Mouse (Mus musculus) kidney, embryonic 16.5 days (tissue): ENCODE measurements around the gene Dsp. TPM values are rescaled to one million over a fixed set of nuclear protein-coding genes. Genes with fewer than 3 reads are reported as not detected.

Experiments used
- ATAC-seq: fragments of 200-750 bp; cut with Nextera tagmentation; 2 replicates; pipeline ENCODE4 v1.8.0; 2017; ENCODE audit warnings: moderate TSS enrichment; ENCODE audit not compliant: low FRiP score, low TSS enrichment
- H3K27ac ChIP-seq: fragments of 300-500 bp; sonication (generic); 2 replicates; pipeline ENCODE4 v1.5.1; 2014; ENCODE audit warnings: low read length
- H3K27me3 ChIP-seq: fragments of 300-500 bp; sonication (generic); 2 replicates; pipeline ENCODE4 v1.6.1; 2014; ENCODE audit warnings: low read length, control low read depth, mixed read lengths; ENCODE audit not compliant: insufficient read depth
- H3K36me3 ChIP-seq: fragments of 300-500 bp; sonication (generic); 2 replicates; pipeline ENCODE4 v1.6.1; 2014; ENCODE audit warnings: low read length, control low read depth, mixed read lengths; ENCODE audit not compliant: insufficient read depth
- H3K4me1 ChIP-seq: fragments of 300-500 bp; sonication (generic); 2 replicates; pipeline ENCODE4 v1.6.1; 2014; ENCODE audit warnings: low read length, control low read depth, mixed read lengths; ENCODE audit not compliant: insufficient read depth
- H3K4me2 ChIP-seq: fragments of 300-500 bp; sonication (generic); replicated peaks from 2 replicates; pipeline ENCODE4 v1.6.1; 2014; ENCODE audit warnings: low read depth, low read length
- H3K4me3 ChIP-seq: fragments of 300-500 bp; sonication (generic); 2 replicates; pipeline ENCODE4 v1.5.1; 2014; ENCODE audit warnings: mild to moderate bottlenecking, low read length
- H3K9ac ChIP-seq: fragments of 300-500 bp; sonication (generic); replicated peaks from 2 replicates; pipeline ENCODE4 v1.6.1; 2014; ENCODE audit warnings: low read length
- H3K9me3 ChIP-seq: fragments of 300-500 bp; sonication (generic); 2 replicates; pipeline ENCODE4 v1.6.1; 2016; ENCODE audit warnings: low read length, control low read depth
- WGBS: fragments of 180-500 bp; shearing (Covaris S2); extraction: QIAGEN DNeasy Blood & Tissue Kit; methylation state at CpG from one replicate; pipeline ENCODE4 v1.1.7; 2014; 5-methylcytosine and 5-hydroxymethylcytosine counted together
- polyA plus RNA-seq: library from polyadenylated mRNA; unstranded; fragments of >200 nt; fragmentation: Nextera tagmentation; extraction: Ambion mirVana; gene quantifications from 2 replicates; pipeline ENCODE4 v1.2.1, GENCODE M21; 2015

Dsp gene
- polyA plus RNA-seq, 1 experiment from 2014 or later, result 5.3 TPM

DNA sequence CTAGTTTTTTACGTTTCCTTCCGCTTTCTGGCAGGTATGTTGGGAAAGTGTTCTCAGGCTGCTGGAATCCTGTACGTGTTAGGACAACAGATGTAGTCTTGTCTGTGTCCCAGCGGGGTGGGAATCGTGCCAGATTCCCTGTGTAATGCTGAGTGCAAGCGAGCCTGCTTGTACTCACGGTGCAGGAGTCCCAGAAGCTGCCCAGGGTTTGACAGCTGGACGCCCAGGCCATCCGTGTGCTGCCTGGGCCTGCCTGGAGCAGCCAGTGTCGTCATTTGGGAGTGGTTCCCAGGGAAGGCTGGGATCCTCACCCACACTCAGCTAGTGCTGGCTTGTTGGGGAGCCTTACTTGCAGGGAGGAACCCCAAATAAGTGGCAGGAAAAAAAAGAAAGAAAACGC, 11.6 kb downstream of the Dsp start:
- H3K27ac ChIP-seq, result 0 out of 2 replicates have a peak overlapping the region, but pooled peaks have one; percentile 18

DNA sequence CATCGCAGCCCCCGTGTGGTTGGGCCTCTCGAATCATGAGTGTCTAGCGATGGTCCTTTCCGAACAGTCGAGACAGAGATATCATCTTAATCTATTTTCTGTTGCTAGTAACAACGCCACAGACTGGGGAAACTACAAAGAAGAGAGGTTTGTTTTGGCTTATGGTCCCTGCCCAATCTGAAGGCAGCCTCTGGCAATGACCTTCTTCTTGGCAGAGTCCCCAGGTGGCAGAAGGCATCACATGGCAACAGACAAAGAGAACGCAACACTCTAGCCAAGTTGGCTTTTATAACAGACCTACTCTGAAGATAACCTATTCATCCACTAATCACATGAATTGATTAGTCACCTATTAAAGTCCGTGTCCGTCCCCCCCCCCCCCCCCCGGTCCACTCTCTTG, 13.8 kb downstream of the Dsp start:
- peaks cover 6% of the 10 kb centered on the region for H3K36me3 ChIP-seq
- WGBS, result 88% methylated on average over 11 of the region's 11 CpGs
- no peak overlapping the region for H3K27ac ChIP-seq
- H3K4me3 ChIP-seq, result no peak overlapping the region
- ATAC-seq, result no peak
- H3K9me3 ChIP-seq, result no peaks in the 10 kb centered on the region
- H3K4me2 ChIP-seq, result no peak overlapping the region
- H3K9ac ChIP-seq, result no peak overlapping the region
- no peaks in the 10 kb centered on the region for H3K27me3 ChIP-seq
- H3K4me1 ChIP-seq, result no peaks in the 10 kb centered on the region

More for the DNA sequence above, 11.6 kb downstream of the Dsp start:
- Histone ChIP-seq H3K9ac (no peak overlapping the region), H3K4me1 (no peaks in the 10 kb centered on the region), H3K4me2 (no peak overlapping the region), H3K4me3 (no peak overlapping the region), H3K27me3 (no peaks in the 10 kb centered on the region), H3K9me3 (no peaks in the 10 kb centered on the region), H3K36me3 (no peaks in the 10 kb centered on the region; the same call in 1 of the 2 replicates)
- 47% methylated on average over 11 of the region's 11 CpGs for whole genome bisulfite sequencing
- ATAC-seq, result peak; percentile 63; the same call in 1 of the 2 replicates

DNA sequence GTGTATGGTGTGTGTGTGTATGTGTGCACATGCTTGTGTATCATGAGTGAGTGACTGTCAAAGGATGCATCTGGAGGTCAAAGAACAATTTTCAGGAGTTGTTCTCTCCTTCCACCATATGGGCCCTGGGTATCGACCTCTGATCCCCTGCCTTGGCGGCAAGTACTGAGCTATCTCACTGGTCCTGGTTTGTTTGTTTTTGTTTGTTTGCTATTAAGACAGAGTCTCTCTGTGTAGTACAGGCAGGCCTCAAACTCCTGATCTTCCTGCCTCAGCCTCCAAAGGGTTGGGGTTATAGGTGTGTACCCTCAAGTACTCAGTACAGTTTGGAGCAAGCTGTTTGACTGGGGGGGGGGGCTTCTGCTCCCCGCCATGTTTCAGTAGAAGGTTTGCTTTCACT, 16.0 kb downstream of the Dsp start:
- Histone ChIP-seq H3K27ac (no peak overlapping the region), H3K4me1 (no peaks in the 10 kb centered on the region), H3K36me3 (peaks cover 6% of the 10 kb centered on the region), H3K9me3 (no peaks in the 10 kb centered on the region), H3K9ac (no peak overlapping the region), H3K27me3 (no peaks in the 10 kb centered on the region), H3K4me3 (no peak overlapping the region), H3K4me2 (no peak overlapping the region)
- WGBS, result 82% methylated on average over 3 of the region's 3 CpGs
- no peak for ATAC-seq

DNA sequence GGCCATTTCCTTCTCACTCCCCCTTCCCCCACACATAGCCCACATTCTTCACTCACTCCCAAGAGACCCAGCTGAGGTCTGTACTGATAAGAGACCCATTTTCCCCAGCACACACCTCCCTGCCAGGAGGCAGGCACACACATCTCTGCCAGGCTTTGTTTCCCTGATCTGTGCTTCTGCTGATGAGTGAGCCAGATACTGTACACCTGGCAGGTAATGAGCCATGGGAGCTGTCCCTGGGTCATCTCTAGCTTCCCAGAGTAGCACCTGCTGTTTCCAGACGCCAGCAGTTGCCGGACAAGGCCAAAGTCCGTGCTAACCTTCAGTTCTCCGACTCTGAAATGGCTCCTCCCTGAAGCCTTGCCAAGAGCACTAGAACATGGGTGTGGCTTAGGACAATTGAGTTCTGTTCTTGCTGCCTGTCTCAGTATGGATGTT, 19.6 kb downstream of the Dsp start:
- 44% methylated on average over 4 of the region's 4 CpGs for WGBS

DNA sequence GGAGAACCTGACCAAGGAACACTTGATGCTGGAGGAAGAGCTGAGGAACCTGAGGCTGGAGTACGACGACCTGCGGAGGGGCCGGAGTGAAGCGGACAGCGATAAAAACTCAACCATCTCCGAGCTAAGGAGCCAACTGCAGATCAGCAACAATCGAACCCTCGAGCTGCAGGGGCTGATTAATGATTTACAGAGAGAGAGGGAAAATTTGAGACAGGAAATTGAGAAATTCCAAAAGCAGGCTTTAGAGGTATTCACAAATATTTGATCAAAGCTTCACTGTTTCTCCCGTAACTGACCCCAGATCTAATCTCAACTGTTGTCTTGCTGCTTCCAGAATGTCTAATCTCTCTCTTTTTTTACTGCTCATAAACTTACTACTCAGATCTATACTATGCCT, 42.3 kb downstream of the Dsp start:
- WGBS, result 78% methylated on average over 10 of the region's 10 CpGs
- Histone ChIP-seq H3K27me3 (no peaks in the 10 kb centered on the region), H3K4me2 (no peak overlapping the region), H3K36me3 (peaks cover 67% of the 10 kb centered on the region), H3K27ac (no peak overlapping the region), H3K9me3 (peaks cover 37% of the 10 kb centered on the region), H3K9ac (no peak overlapping the region), H3K4me3 (no peak overlapping the region), H3K4me1 (no peaks in the 10 kb centered on the region)
- no peak for ATAC-seq

More for the DNA sequence above, 19.6 kb downstream of the Dsp start:
- no peaks in the 10 kb centered on the region for H3K4me1 ChIP-seq
- no peak overlapping the region for H3K27ac ChIP-seq
- no peaks in the 10 kb centered on the region for H3K9me3 ChIP-seq
- ATAC-seq, result peak; percentile 69
- no peak overlapping the region for H3K4me2 ChIP-seq
- H3K36me3 ChIP-seq, result peaks cover 6% of the 10 kb centered on the region; the same call in 1 of the 2 replicates
- no peaks in the 10 kb centered on the region for H3K27me3 ChIP-seq
- H3K9ac ChIP-seq, result no peak overlapping the region
- H3K4me3 ChIP-seq, result no peak overlapping the region

GRCm38 (mm10) chr13:38201413-38201812, 50.3 kb downstream of the Dsp start:
- no peak overlapping the region for H3K4me2 ChIP-seq
- 82% methylated on average over 6 of the region's 6 CpGs for WGBS
- H3K9ac ChIP-seq, result no peak overlapping the region

DNA sequence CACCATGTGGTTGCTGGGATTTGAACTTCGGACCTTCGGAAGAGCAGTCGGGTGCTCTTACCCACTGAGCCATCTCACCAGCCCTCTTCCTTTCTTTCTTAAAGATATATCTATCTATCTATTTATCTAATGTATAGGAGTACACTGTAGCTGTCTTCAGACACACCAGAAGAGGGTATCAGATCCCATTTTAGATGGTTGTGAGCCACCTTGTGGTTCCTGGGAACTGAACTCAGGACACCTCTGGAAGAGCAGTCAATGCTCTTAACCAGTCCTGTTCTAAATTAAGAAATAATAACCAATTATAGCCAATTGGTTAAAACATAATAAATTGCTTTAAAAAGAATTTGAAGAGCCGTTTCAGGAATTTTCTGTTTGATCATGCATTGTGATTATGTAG, 53.1 kb downstream of the Dsp start:
- Histone ChIP-seq H3K4me2 (peak overlapping the region; percentile 72), H3K9ac (no peak overlapping the region), H3K27me3 (no peaks in the 10 kb centered on the region), H3K27ac (no peak overlapping the region), H3K4me1 (peaks cover 8% of the 10 kb centered on the region), H3K9me3 (no peaks in the 10 kb centered on the region), H3K4me3 (peak overlapping the region; percentile 100; the same call in 1 of the 2 replicates), H3K36me3 (no peaks in the 10 kb centered on the region)
- WGBS, result 51% methylated on average over 4 of the region's 4 CpGs
- ATAC-seq, result no peak

More at GRCm38 (mm10) chr13:38201413-38201812, 50.3 kb downstream of the Dsp start:
- no peaks in the 10 kb centered on the region for H3K27me3 ChIP-seq
- peaks cover 15% of the 10 kb centered on the region for H3K36me3 ChIP-seq
- no peak overlapping the region for H3K4me3 ChIP-seq
- peaks cover 8% of the 10 kb centered on the region for H3K4me1 ChIP-seq
- ATAC-seq, result no peak
- H3K9me3 ChIP-seq, result peaks cover 14% of the 10 kb centered on the region
- H3K27ac ChIP-seq, result no peak overlapping the region

GRCm38 (mm10) chr13:38204702-38205482, 53.8 kb downstream of the Dsp start, which contains the start of gene Snrnp48:
Gene Snrnp48, plus strand, starts transcription at chr13:38204938.
- Histone ChIP-seq H3K36me3 (no peaks in the 10 kb centered on the region), H3K9me3 (no peaks in the 10 kb centered on the region), H3K27ac (peak within 1 kb of the TSS; percentile 94), H3K9ac (peak within 1 kb of the TSS; percentile 94), H3K4me1 (peaks cover 8% of the 10 kb centered on the region), H3K27me3 (no peaks in the 10 kb centered on the region), H3K4me3 (peak within 1 kb of the TSS; percentile 100), H3K4me2 (peak within 1 kb of the TSS; percentile 72)
- peak; percentile 98 for ATAC-seq
- under 1% methylated on average over 59 of the region's 59 CpGs for WGBS

- H3K9ac ChIP-seq, result no peak overlapping the region
- H3K27ac ChIP-seq, result no peak overlapping the region
- no peaks in the 10 kb centered on the region for H3K27me3 ChIP-seq
- no peak overlapping the region for H3K4me3 ChIP-seq
- H3K9me3 ChIP-seq, result no peaks in the 10 kb centered on the region
- no peak overlapping the region for H3K4me2 ChIP-seq
- no peak for ATAC-seq
- peaks cover 3% of the 10 kb centered on the region for H3K4me1 ChIP-seq
- peaks cover 31% of the 10 kb centered on the region for H3K36me3 ChIP-seq
- WGBS, result 98% methylated on average over 5 of the region's 5 CpGs
These were observed 60.0 kb downstream of the Dsp start for GRCm38 (mm10) chr13:38211122-38211521.

GRCm38 (mm10) chr13:38218686-38219085, 67.6 kb downstream of the Dsp start:
- no peak overlapping the region for H3K4me3 ChIP-seq
- ATAC-seq, result no peak
- 97% methylated on average over 3 of the region's 3 CpGs for WGBS
- H3K27ac ChIP-seq, result no peak overlapping the region
- H3K9ac ChIP-seq, result no peak overlapping the region
- no peaks in the 10 kb centered on the region for H3K4me1 ChIP-seq
- H3K27me3 ChIP-seq, result no peaks in the 10 kb centered on the region
- H3K4me2 ChIP-seq, result no peak overlapping the region
- H3K9me3 ChIP-seq, result no peaks in the 10 kb centered on the region
- H3K36me3 ChIP-seq, result peaks cover 78% of the 10 kb centered on the region
